Mouse (Mus musculus): ENCODE measurements around the gene Rag1. TPM values are rescaled to one million over a fixed set of nuclear protein-coding genes. Genes with fewer than 3 reads are reported as not detected.
A peak's percentile ranks its signal among the peaks of the same experiment; 100 is the strongest.

Gene Rag1
- polyA plus RNA-seq (2016; fragmentation: Nextera tagmentation; extraction: Ambion mirVana), result 0.10 and 0.11 TPM in 2 replicates

GRCm38 (mm10) chr2:101649114-101649671 is at the start of gene Rag1, which contains the start of gene B230118H07Rik:
Gene Rag1, minus strand, starts transcription at chr2:101649501.
Gene B230118H07Rik, minus strand, starts transcription at chr2:101649532.
- H3K36me3 ChIP-seq (replicated peaks), result no peaks in the 10 kb centered on the region
- H3K4me1 ChIP-seq, result peaks cover 24% of the 10 kb centered on the region
- WGBS, result 39% methylated on average over 8 of the region's 8 CpGs
- H3K27me3 ChIP-seq (replicated peaks; ENCODE audit: low read depth, poor library complexity, severe bottlenecking), result peaks cover 7% of the 10 kb centered on the region; the same call in 1 of the 2 replicates
- H3K4me3 ChIP-seq, result no peak within 1 kb of the TSS
- peak; percentile 11 for DNase-seq (ENCODE audit: low spot score)
- no peak within 1 kb of the TSS for H3K27ac ChIP-seq (replicated peaks)
- H3K9me3 ChIP-seq, result no peaks in the 10 kb centered on the region

DNA sequence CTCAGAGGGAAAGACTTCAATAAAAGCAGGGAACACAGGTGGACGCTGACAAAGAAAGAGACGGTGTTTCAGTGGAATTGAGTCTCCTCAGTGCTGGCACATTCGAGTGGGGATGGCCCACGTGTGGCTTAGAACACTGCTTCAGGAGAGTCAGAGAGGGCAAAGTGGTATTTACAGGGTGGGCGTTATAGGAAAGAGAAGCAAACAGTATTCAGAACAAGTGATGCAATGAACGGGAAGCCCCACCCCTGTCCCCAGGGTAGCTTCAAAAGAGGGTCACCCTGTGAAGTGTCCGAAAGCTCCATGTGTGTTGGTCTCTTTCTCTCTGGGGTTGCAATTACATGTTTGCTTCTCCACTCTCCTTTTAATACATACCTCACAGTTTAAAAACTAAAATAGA is 46.3 kb upstream of the Rag1 start:
- 88% methylated on average over 7 of the region's 7 CpGs for WGBS
- Histone ChIP-seq H3K36me3 (replicated peaks) (peaks cover 73% of the 10 kb centered on the region), H3K27me3 (replicated peaks; ENCODE audit: low read depth, poor library complexity, severe bottlenecking) (no peaks in the 10 kb centered on the region)

GRCm38 (mm10) chr2:101693577-101694215 is 44.4 kb upstream of the Rag1 start:
- whole genome bisulfite sequencing, result 63% methylated on average over 5 of the region's 5 CpGs
- no peak for DNase-seq (ENCODE audit: low spot score)
- Histone ChIP-seq H3K4me3 (no peak overlapping the region), H3K27me3 (replicated peaks; ENCODE audit: low read depth, poor library complexity, severe bottlenecking) (no peaks in the 10 kb centered on the region), H3K27ac (replicated peaks) (no peak overlapping the region), H3K9me3 (no peaks in the 10 kb centered on the region), H3K36me3 (replicated peaks) (peaks cover 82% of the 10 kb centered on the region), H3K4me1 (no peaks in the 10 kb centered on the region)

More for the DNA sequence above, 46.3 kb upstream of the Rag1 start:
- Histone ChIP-seq H3K9me3 (no peaks in the 10 kb centered on the region), H3K4me3 (no peak overlapping the region), H3K4me1 (no peaks in the 10 kb centered on the region), H3K27ac (replicated peaks) (no peak overlapping the region)
- no peak for DNase-seq (ENCODE audit: low spot score)

DNA sequence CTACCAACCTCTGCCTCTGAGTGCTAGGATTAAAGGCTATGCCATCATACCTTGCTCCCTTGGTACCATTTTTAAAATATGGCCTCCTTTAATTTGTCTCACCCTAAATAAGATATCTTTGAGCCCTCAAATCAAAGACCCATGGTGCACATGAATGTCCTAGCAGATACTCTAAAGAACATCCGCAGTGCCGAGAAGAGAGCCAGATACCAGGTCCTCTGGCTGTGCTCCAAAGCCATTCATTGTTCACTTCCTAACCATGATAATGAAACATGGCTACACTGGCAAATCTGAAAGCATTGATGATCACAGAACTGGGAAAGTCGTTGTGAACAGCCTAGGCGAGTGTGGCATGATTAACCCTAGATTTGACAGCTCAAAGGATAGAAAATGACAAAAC is 43.7 kb upstream of the Rag1 start:
- 80% methylated on average over 4 of the region's 4 CpGs for WGBS
- H3K27ac ChIP-seq (replicated peaks), result no peak overlapping the region
- H3K36me3 ChIP-seq (replicated peaks), result peaks cover 79% of the 10 kb centered on the region
- no peaks in the 10 kb centered on the region for H3K27me3 ChIP-seq (replicated peaks; ENCODE audit: low read depth, poor library complexity, severe bottlenecking)
- DNase-seq (ENCODE audit: low spot score), result no peak
- no peaks in the 10 kb centered on the region for H3K9me3 ChIP-seq
- no peaks in the 10 kb centered on the region for H3K4me1 ChIP-seq
- no peak overlapping the region for H3K4me3 ChIP-seq

GRCm38 (mm10) chr2:101690252-101690827 is 41.0 kb upstream of the Rag1 start:
- Histone ChIP-seq H3K27ac (replicated peaks) (no peak overlapping the region), H3K36me3 (replicated peaks) (peaks cover 80% of the 10 kb centered on the region), H3K27me3 (replicated peaks; ENCODE audit: low read depth, poor library complexity, severe bottlenecking) (no peaks in the 10 kb centered on the region), H3K4me1 (no peaks in the 10 kb centered on the region), H3K9me3 (no peaks in the 10 kb centered on the region), H3K4me3 (no peak overlapping the region)
- WGBS, result 93% methylated on average over 9 of the region's 9 CpGs
- no peak for DNase-seq (ENCODE audit: low spot score)

GRCm38 (mm10) chr2:101688011-101688410 is 38.7 kb upstream of the Rag1 start:
- no peak for DNase-seq (ENCODE audit: low spot score)
- Histone ChIP-seq H3K27me3 (replicated peaks; ENCODE audit: low read depth, poor library complexity, severe bottlenecking) (no peaks in the 10 kb centered on the region), H3K4me1 (no peaks in the 10 kb centered on the region), H3K4me3 (no peak overlapping the region), H3K27ac (replicated peaks) (no peak overlapping the region), H3K9me3 (no peaks in the 10 kb centered on the region), H3K36me3 (replicated peaks) (peaks cover 77% of the 10 kb centered on the region)
- WGBS, result 94% methylated on average over 5 of the region's 5 CpGs

GRCm38 (mm10) chr2:101684421-101684820 is 35.1 kb upstream of the Rag1 start:
- no peaks in the 10 kb centered on the region for H3K9me3 ChIP-seq
- no peak for DNase-seq (ENCODE audit: low spot score)
- no peak overlapping the region for H3K27ac ChIP-seq (replicated peaks)
- WGBS, result 92% methylated on average over 12 of the region's 12 CpGs
- peaks cover 8% of the 10 kb centered on the region for H3K4me1 ChIP-seq
- no peaks in the 10 kb centered on the region for H3K27me3 ChIP-seq (replicated peaks; ENCODE audit: low read depth, poor library complexity, severe bottlenecking)
- H3K4me3 ChIP-seq, result no peak overlapping the region
- H3K36me3 ChIP-seq (replicated peaks), result peaks cover 54% of the 10 kb centered on the region

DNA sequence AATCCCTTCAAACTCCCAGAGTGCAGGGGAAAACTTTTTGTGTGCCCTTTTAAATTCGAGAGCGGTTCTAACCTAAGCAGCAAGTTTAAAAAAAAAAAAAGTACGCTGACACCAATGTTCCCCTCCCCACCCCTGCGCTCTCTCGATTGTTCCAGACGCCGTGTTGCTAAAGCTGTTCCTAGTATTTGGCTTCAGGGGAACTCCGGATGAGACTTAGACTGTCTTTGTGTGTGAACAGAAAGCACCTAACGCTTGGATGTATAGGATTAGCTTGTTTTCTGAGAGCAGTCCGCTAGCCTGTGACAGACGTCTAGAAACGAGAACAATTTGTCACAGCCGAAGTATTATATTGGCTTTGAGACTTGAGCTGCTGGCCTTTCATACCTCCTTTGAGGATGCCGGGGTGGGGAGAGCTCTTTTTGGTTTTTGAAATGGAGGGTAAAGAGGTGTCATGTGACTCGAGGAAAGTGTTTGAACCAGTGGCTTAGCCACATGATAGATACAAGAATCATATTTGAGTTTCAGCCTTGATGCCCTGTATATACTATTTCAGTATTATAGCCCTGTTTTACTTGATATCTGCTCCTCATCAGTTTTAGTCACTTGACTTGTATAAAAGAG is 30.0 kb upstream of the Rag1 start:
- peak overlapping the region; percentile 90 for H3K27ac ChIP-seq (replicated peaks)
- no peaks in the 10 kb centered on the region for H3K9me3 ChIP-seq
- H3K4me1 ChIP-seq, result peaks cover 12% of the 10 kb centered on the region
- 0 out of 2 replicates have a peak, but pooled peaks cover 3% of the 10 kb centered on the region for H3K27me3 ChIP-seq (replicated peaks; ENCODE audit: low read depth, poor library complexity, severe bottlenecking)
- peaks cover 9% of the 10 kb centered on the region for H3K36me3 ChIP-seq (replicated peaks)
- peak overlapping the region; percentile 99 for H3K4me3 ChIP-seq
- DNase-seq (ENCODE audit: low spot score), result peak; percentile 34
- 5% methylated on average over 15 of the region's 15 CpGs for WGBS

DNA sequence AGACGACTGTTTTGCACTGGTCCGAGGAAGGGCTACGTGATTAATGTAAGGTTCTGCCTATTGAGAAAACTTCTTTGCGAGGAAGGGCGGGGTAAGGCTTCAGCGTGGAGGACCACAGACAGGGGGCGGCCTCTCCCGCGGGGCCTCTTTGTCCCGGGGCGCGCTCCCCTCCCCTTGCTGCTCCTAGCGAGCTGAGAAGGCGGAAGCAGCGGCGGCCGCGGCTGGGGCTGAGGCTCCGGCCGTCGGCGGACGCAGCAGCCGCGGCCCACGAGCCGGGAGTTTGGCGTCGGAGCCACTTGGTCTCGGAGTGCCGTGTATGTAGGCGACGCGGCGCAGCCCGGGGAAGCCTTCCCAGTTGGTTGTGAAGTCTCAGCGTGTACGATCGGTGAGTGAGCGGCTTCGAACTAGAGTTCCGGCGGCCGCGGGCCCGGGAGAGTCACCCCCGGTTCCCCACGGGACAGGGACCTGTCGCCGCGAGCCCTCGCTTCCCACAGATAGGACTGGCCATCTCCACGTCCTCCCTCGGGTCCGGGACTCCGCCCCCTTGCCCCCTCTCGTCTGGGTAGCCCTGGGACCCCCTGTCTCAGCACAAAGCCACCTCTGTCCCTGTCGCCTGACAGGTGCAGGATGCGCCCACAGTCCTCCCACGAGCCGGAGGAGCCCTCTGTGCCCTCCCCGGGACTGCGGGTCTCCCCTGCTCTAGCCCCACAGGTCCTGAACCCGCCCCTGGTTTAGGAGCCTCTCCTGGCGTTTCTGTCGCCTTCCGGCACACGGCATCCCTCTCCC is 29.1 kb upstream of the Rag1 start, which contains the start of gene Traf6:
Gene Traf6 (plus strand): TSS at position 194 of the 786 bp plus-strand sequence.
- H3K4me1 ChIP-seq, result peaks cover 12% of the 10 kb centered on the region
- H3K27me3 ChIP-seq (replicated peaks; ENCODE audit: low read depth, poor library complexity, severe bottlenecking), result 0 out of 2 replicates have a peak, but pooled peaks cover 3% of the 10 kb centered on the region
- peak within 1 kb of the TSS; percentile 99 for H3K4me3 ChIP-seq
- no peaks in the 10 kb centered on the region for H3K9me3 ChIP-seq
- DNase-seq (ENCODE audit: low spot score), result peak; percentile 92
- peak within 1 kb of the TSS; percentile 90 for H3K27ac ChIP-seq (replicated peaks)
- under 1% methylated on average over 68 of the region's 68 CpGs for WGBS
- H3K36me3 ChIP-seq (replicated peaks), result peaks cover 9% of the 10 kb centered on the region

DNA sequence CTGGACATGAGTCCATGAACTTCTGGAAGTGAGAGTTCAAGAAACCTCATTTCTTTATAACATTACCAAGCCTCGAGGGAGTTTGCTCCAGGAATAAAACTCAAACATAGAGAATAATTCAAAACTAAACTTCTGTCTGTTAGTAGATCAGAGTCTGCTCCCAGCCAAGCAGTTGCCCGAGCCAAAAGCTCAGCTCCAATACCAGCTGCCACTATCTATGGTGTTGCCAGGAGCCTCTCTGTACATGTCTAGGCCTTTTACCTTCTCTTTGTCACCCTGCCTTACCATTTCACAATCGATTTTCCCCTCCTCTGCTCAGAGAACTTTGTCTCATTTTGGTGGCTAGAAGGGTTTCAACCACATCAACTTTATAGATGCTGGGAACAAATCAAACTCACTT is 24.2 kb upstream of the Rag1 start:
- H3K4me1 ChIP-seq, result no peaks in the 10 kb centered on the region
- H3K27me3 ChIP-seq (replicated peaks; ENCODE audit: low read depth, poor library complexity, severe bottlenecking), result 0 out of 2 replicates have a peak, but pooled peaks cover 3% of the 10 kb centered on the region
- H3K27ac ChIP-seq (replicated peaks), result no peak overlapping the region
- no peaks in the 10 kb centered on the region for H3K36me3 ChIP-seq (replicated peaks)
- no peak for DNase-seq (ENCODE audit: low spot score)
- 81% methylated on average over 3 of the region's 3 CpGs for WGBS
- no peak overlapping the region for H3K4me3 ChIP-seq
- no peaks in the 10 kb centered on the region for H3K9me3 ChIP-seq

GRCm38 (mm10) chr2:101668751-101669150 is 19.4 kb upstream of the Rag1 start:
- DNase-seq (ENCODE audit: low spot score), result no peak

DNA sequence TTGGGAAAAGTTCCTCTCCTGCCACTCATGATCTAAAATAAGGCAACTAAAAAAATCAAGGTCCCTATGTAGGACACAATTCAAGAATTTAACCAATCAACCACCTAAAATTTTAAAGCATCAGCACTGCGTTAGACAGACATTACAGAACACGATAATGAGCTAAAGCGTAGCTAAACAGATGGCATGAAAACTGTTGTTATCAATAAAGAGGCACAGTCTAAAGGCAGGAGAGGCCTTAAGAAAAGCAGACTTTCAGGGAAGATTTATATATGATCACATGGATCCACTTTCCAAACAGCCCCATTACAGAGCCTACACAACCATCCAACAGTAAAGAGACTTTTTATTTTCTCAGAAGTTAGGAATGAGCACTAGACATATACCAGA is 16.4 kb upstream of the Rag1 start:
- 86% methylated on average over 3 of the region's 3 CpGs for WGBS
- Histone ChIP-seq H3K27ac (replicated peaks) (peak overlapping the region; percentile 69; the same call in 1 of the 2 replicates), H3K4me3 (no peak overlapping the region)

More at GRCm38 (mm10) chr2:101668751-101669150, 19.4 kb upstream of the Rag1 start:
- H3K4me1 ChIP-seq, result 0 out of 2 replicates have a peak, but pooled peaks cover 3% of the 10 kb centered on the region
- WGBS, result 90% methylated on average over 3 of the region's 3 CpGs
- no peaks in the 10 kb centered on the region for H3K36me3 ChIP-seq (replicated peaks)
- H3K9me3 ChIP-seq, result no peaks in the 10 kb centered on the region
- no peak overlapping the region for H3K4me3 ChIP-seq
- no peaks in the 10 kb centered on the region for H3K27me3 ChIP-seq (replicated peaks; ENCODE audit: low read depth, poor library complexity, severe bottlenecking)
- H3K27ac ChIP-seq (replicated peaks), result no peak overlapping the region

More for the DNA sequence above, 16.4 kb upstream of the Rag1 start:
- H3K4me1 ChIP-seq, result 0 out of 2 replicates have a peak, but pooled peaks cover 3% of the 10 kb centered on the region
- H3K9me3 ChIP-seq, result no peaks in the 10 kb centered on the region
- no peak for DNase-seq (ENCODE audit: low spot score)
- H3K27me3 ChIP-seq (replicated peaks; ENCODE audit: low read depth, poor library complexity, severe bottlenecking), result no peaks in the 10 kb centered on the region
- H3K36me3 ChIP-seq (replicated peaks), result no peaks in the 10 kb centered on the region

All from embryonic facial prominence, embryonic 10.5 days (tissue).